16 mouse cellular contexts compared by ENCODE assay signal in genomic region chr13:59206186-59206585, GRCm38 (mm10).
"Had no signal": no experiment of that assay in that cellular context is flagged by ENCODE, and none has a peak within 500 bp of the region (broad histone marks: within the 10 kb centered on the region; RNA-seq: fewer than 3 reads in every experiment).

No protein-coding gene starts in this region.

- H3K36me3 ChIP-seq: neural tube, embryonic 13.5 days; neural tube, embryonic 15.5 days; stomach, embryonic 15.5 days had no signal

- H3K27ac ChIP-seq: neural tube, embryonic 13.5 days; neural tube, embryonic 15.5 days; stomach, embryonic 15.5 days; stomach, postnatal 0 days had no signal

- H3K9me3 ChIP-seq: neural tube, embryonic 13.5 days; neural tube, embryonic 15.5 days; stomach, embryonic 15.5 days had no signal

- H3K4me2 ChIP-seq: neural tube, embryonic 13.5 days; neural tube, embryonic 15.5 days; stomach, embryonic 15.5 days had no signal

- H3K4me3 ChIP-seq: neural tube, embryonic 13.5 days; neural tube, embryonic 15.5 days; stomach, embryonic 15.5 days had no signal

- H3K4me1 ChIP-seq: neural tube, embryonic 13.5 days; stomach, embryonic 15.5 days had no signal

- H3K9ac ChIP-seq: neural tube, embryonic 13.5 days; neural tube, embryonic 15.5 days; stomach, embryonic 15.5 days had no signal

- DNase-seq: retina, postnatal 1 day; right cerebral cortex, adult 18-20 months; right cerebral cortex, postnatal 14 days; right cerebral cortex, postnatal 25 days; right cerebral cortex, postnatal 4 days; spleen, adult 18-20 months; thymus, adult 18-20 months; thymus, adult 2 months; thymus, postnatal 14 days; thymus, postnatal 25 days; thymus, postnatal 36 days; thymus, postnatal 4 days had no signal

- H3K27me3 ChIP-seq: neural tube, embryonic 13.5 days; neural tube, embryonic 15.5 days; stomach, embryonic 15.5 days had no signal
